Mouse (Mus musculus): Measurements from ENCODE around the gene Shisal1. TPM values are rescaled to one million over a fixed set of nuclear protein-coding genes. Genes with fewer than 3 reads are reported as not detected.

Gene Shisal1
- polyA plus RNA-seq, 1 experiment, result 6.5 TPM

DNA sequence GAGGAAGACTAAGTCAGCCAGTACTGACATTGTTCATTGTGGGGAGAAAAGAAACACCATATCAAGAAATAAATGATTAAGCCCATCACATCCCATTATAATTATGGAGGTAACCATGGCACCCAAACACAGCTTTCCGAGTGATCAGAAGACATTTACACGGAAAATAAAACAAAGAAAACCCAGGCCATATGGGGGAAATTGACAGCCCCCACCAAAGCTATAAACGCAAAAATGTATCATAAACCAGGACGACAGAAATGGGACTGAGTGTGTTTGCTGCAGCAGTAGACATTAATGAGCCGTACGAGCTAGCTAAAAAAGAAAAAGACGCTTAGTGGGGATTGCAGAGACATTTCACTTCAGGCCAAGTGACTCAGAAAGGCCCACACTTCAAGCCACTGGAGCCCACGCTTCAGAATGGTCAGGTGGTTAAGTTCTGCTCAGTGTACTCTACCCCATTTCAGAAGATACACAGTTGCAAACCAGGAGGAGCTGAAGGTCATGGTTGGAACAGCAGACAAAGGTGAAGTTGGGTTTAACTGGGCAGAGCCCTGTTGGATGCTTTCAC is 60.8 kb downstream of the Shisal1 start:
- no peak for DNase-seq (ENCODE audit: low read depth, low spot score)
- 36% methylated on average over 8 of the region's 8 CpGs for WGBS

DNA sequence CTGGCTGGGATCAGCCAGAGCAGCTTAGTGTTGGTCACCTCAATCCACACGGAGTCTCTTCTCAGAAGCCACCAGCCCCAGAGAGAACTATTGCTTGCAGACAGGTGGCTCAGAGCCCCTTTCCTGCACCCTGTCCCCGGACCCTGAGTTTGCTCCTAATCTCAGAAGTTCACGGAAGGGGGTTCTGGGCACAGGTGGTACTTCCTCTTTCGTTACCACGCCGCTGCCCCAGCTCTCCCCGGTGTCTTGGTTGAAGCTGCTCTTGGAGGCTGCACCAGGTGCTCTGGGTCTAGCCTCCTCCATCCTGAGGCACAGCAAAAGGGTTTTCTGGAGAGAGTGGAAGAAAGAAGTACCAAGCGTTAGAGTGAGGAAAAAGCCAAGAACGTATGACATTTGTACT is 62.8 kb downstream of the Shisal1 start:
- DNase-seq (ENCODE audit: low read depth, low spot score), result no peak

DNA sequence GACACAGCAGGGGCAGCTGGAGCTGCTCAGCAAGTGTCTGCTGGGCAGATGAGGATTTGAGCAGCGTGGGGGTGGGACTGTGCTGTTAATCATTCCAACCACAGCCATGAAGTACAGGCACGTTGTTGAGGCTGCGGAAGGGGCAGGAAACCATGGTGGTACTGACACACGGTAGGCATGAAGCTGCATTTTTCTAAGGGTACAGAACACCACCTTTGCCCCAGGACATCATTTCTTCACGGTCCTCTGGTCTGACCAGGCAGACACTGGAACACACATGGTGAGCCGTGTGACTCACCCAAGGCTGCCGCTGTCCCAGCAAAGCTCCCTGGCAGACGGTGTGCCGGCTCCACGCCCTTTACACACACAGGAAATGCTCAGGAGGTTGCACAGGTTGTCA is 66.7 kb downstream of the Shisal1 start:
- peak; percentile 43 for DNase-seq (ENCODE audit: low read depth, low spot score)
- 25% methylated on average over 10 of the region's 10 CpGs for WGBS

More for the DNA sequence above, 62.8 kb downstream of the Shisal1 start:
- 89% methylated on average over 9 of the region's 9 CpGs for WGBS

DNA sequence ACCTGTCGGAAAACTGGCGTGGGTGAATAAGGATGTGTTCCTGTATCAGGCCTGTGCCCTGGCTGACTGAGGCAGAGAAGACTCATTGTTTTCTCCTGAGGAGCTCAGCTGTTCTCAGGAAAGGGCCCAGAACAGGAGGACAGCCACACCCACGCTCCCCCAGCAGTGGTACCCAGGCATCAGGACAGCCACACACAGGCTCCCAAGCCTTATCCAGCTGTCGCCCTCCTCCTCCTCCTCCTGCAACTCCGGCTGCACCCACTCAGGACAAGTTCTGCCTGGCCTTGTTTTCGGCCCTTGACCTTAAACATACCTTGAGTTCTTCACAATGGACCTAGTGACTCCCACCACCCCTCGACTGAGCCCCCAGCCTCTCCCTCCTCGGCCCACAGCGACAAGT is 68.2 kb downstream of the Shisal1 start:
- DNase-seq (ENCODE audit: low read depth, low spot score), result no peak
- 85% methylated on average over 9 of the region's 9 CpGs for WGBS

DNA sequence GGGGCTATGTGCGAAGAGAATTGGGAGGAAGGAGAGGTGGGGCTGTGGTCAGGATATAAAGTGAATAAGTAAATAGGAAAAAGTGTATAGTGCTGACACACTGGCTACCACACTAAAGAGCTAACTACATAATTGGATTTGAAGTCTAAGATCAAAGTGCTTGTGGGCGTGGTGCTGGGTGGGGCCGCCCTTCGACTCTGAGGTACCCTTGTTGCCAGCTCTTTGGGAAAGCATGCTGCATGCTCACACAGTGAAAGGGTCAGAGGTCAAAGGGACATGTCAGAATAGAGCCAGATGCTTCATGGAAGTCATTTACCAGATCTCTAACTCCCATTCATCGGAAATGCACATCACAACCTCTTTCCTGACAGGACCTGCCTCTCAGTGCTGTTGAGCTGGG is 74.1 kb downstream of the Shisal1 start:
- peak; percentile 55 for DNase-seq (ENCODE audit: low read depth, low spot score)
- WGBS, result 25% methylated on average over 5 of the region's 5 CpGs

DNA sequence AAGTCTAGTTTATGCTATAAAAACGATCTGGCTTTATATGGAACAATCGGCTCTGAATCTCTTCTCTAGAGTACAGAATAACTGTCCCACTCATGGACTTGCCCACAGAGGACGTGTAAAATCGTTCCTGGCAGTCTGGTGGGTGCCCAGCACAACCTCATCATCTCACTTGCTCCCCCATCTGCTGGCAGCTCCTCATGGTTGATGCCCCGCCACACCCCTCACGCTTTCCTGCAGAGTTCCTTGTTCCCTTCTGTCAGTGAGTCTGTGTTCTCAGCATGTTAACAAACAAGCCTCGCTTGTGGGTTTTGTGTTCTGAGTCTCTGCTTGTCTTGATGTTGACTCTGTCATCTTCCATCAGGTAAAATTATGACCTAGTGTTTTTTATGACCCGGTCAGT is 79.5 kb downstream of the Shisal1 start:
- DNase-seq (ENCODE audit: low read depth, low spot score), result no peak
- WGBS, result 66% methylated on average over 8 of the region's 8 CpGs

DNA sequence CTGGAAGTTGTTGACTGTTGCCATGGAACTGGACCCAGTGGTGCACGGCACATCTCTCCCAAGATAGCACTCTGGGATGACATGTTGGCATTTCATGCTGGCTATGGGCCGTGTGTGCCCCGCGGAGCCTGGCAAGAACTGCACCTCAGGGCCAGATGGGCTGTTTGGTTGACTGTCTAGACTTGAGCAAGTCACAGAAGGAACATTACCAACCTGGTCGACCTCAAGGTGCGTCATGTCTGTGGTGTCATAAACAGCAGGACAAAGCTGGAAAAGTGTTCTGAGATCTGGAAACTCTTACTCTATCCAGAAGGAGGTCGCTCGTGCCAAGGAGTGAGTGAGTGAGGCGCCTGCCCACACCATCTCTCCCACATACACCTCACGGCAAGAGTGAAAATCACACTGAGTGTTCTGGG is 80.3 kb downstream of the Shisal1 start:
- 90% methylated on average over 10 of the region's 10 CpGs for WGBS

DNA sequence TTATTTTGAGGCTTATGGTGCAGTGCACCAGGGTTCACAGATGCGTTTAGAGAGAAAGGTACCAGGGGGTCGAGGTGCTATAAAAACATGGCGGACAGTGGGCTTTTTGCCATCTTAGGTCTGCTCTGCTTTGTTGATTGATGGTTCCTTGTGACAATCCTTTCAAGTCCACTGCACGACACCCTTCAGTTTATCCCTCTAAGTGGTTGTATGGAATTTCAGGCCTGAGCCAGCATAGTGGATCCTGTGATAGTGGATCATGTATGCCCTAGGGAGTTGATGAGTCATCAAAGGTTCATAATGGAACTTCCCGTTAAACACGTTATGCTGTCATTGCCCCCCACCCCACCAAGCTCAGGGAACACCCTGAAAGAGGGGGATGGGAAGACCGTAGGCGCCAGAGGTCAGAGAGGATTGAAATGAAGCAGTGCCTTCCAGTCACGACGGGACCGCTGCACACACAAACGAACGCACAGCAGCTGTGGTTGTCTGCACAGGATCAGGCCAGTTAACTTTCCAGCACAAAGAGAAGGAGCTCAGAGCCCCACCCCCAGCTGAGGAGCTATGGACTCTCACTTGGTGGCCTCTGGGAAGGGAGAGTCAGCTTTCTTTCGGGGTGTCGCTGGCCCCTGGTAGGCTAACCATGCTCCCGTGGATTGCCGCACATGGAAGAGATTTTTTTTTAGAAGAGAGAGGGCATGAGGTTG is 81.1 kb downstream of the Shisal1 start:
- WGBS, result 69% methylated on average over 17 of the region's 17 CpGs

More for the DNA sequence above, 80.3 kb downstream of the Shisal1 start:
- no peak for DNase-seq (ENCODE audit: low read depth, low spot score)

DNA sequence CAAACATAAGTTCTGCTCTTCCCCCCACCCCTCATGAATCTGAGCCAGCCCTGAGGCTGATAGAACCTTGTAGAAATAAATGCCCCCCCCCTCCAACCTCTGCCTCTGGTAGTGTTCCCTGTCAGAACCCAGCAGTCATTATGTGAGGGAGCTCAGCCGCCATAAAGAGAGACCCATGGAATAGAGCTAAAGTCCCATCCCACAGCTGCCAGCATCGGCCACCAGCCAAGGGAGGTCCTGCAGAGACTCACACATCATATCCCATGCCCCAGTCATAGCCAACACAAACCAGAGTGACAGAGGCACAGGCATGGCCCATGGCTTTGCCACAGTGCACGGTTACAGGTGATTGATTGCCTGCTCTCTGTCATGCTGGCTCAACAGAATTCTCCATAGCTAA is 82.2 kb downstream of the Shisal1 start:
- WGBS, result 84% methylated on average over 3 of the region's 3 CpGs
- DNase-seq (ENCODE audit: low read depth, low spot score), result no peak

More for the DNA sequence above, 81.1 kb downstream of the Shisal1 start:
- DNase-seq (ENCODE audit: low read depth, low spot score), result no peak

DNA sequence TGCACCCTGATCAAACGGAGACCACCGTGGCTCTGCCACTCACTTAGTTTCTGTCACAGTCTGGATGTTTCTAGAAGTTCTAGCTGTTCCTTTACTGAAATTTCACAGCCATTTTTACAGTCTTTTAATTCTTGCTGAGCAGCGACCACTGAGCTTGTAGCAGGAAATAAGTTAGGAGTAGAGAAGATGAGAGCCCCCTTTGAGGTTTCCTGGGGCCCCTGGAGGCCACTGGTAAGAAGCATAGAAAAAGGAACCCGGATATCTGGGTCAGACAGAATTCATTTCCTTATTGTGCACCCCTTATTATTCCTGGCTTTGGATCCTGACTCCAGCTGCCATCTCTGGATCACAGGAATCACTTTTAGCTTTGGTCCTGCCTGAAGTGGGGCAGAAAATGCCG is 91.8 kb downstream of the Shisal1 start:
- WGBS, result 71% methylated on average over 5 of the region's 5 CpGs
- no peak for DNase-seq (ENCODE audit: low read depth, low spot score)

DNA sequence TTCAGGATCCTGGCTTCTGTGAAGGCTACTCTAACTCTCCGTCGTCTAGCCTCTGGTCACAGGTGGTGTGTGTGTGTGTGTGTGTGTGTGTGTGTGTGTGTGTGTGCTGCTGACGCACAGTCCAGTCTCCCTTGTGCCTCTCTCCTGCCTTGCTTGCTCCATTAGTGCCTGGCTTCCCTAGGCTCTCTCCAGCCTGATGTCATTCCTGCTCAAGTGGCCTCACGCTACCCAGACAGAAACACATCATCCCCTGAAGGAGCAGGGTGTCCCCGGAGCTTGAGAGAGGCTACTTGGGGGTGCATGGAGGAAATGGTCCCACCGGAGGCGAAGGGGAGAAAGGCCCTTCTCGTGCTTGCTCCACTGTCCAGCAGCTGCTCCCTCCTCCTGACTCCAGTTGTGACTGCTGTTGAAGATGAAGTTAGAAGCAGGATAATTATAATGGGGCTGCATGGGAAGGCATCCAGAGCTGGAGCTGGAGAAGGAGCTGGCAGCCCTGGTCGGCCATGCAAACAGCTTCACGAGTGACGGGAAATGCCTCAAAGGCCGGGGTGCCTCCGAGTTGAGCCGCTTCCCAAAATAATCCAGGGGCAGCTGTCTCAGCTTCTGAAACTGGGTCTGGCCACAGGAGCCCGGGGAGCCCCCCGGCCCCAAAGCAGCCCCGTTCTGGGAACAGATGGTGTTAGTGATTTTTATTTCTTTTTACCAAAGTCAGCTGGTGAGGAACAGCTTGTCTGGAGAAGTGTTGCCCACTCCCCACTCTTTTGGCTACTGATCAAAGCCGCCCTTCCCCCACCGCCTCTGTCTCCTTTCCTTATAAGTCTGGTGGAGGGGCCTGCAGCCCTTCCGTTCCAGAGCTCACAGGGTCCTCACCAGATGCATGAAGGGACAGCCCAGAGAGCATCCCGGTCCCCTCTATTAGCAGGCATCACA is 94.7 kb downstream of the Shisal1 start:
- no peak for DNase-seq (ENCODE audit: low read depth, low spot score)
- WGBS, result 71% methylated on average over 21 of the region's 21 CpGs

DNA sequence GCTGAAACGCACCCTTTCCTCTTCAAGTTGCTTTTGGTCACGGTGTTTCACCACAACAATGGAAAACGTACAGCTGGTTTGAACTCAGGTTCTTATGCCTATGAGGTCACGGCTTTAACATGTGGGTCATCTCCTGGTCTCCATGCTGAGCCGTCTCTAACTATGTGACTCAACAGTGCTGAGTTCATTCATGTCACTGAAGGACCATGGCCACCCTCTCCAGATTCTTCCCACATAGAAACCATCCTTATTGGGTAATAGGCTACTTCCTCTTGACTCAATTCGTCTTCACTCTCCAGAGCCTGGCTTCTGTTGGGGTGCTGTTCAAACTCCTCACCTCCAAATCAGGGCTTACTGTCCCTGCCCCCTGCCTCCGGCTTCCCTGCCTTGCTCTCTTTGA is 95.6 kb downstream of the Shisal1 start:
- DNase-seq (ENCODE audit: low read depth, low spot score), result no peak
- 81% methylated on average over 7 of the region's 7 CpGs for WGBS

DNA sequence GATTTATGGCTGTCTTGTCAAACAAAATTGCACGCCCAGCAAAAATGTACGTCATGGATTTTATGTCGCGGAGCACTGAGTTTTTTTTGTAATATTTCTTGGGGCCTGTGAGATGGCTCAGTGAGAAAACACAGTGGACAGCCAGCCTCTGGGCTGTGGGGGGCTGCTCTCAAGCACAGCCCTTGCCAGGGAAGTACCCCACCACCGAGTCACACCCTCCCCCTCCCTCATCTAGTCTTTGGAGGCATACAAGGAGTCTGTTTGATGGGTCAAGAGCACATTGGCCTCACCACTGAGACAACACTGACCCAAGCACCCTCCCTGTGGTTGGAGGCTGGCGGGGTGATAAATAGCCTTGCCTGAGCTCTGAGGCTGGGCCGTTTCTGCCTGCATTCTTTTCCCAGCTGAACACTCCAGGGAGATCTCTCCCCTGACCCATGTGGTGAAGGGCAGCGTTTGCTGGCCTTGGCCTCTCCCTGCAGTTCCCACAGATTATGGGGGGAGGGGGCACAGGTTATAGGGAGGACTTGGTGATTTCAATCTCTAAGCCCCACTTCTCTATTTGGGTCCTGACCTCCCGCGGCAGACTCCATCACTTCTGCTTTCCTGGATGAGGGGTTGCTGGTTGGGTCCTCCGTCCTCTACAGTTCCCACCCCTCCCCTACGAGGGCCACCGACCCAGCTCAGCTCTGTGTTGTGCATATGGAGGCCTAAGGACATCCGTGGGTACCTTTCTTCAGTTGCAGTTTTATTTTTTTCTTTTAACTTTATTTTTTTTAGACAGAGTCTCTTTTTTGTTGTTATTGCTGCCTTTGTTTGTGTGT is 96.8 kb downstream of the Shisal1 start:
- WGBS, result 44% methylated on average over 14 of the region's 14 CpGs
- no peak for DNase-seq (ENCODE audit: low read depth, low spot score)

DNA sequence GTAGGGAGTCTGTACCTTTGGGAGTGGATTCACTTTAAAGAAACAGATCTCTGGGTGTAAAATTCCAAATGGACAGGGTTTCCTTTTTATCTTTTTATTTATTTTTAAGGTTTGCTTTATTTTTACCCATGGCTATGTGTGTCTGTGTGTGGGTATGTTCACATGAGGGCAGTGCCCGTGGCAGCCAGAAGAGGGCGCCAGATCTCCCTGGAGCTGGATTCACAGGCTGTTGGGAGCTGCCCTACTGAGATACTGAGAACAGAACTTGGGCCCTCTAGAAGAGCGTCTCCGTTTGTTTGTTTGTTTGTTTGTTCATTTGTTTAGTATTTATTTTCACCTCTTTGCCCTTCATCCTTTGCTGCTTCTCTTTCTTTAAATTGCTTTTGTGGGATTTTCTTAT is 98.1 kb downstream of the Shisal1 start:
- WGBS, result 93% methylated on average over 4 of the region's 4 CpGs
- DNase-seq (ENCODE audit: low read depth, low spot score), result no peak

DNA sequence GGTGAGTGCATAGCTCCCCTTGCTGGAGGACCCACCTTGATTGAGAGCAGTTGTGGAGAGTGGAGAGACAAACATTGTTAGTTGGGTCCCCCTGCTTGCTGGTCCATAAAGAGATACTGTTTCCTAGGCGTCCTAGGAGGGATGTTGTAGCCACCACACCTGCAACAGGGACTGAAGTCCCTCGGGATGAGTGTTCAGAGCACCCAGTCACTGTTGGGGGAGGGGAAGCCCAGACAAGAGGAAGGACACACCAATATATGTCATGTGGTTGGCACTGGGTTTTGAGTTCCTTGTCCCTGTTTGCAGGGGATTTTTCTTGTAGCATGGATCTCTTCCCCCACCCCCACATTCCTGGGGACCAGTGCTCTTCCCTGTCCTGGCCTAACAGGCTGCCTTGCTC is 106.0 kb downstream of the Shisal1 start:
- DNase-seq (ENCODE audit: low read depth, low spot score), result no peak
- WGBS, result 33% methylated on average over 2 of the region's 2 CpGs

DNA sequence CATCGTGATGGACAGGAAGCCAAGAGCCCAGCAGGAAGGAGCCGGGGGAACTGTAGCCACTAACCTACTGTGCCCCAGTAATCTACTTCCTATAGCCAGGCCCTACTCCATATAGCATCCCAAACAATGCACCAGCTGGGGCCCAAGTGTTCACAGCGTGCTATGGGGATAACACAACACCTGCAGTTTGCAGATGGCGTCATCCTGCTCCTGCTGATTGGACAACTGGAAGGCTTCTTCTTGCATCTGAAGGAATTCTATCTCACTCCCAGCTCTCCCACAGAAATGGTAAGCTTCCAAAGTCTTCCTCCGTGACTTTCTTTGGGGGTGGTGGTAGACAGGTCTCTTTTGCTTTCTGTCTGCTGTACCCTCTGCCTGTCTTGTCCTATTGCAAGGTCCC is 109.3 kb downstream of the Shisal1 start:
- 81% methylated on average over 5 of the region's 5 CpGs for WGBS
- no peak for DNase-seq (ENCODE audit: low read depth, low spot score)

DNA sequence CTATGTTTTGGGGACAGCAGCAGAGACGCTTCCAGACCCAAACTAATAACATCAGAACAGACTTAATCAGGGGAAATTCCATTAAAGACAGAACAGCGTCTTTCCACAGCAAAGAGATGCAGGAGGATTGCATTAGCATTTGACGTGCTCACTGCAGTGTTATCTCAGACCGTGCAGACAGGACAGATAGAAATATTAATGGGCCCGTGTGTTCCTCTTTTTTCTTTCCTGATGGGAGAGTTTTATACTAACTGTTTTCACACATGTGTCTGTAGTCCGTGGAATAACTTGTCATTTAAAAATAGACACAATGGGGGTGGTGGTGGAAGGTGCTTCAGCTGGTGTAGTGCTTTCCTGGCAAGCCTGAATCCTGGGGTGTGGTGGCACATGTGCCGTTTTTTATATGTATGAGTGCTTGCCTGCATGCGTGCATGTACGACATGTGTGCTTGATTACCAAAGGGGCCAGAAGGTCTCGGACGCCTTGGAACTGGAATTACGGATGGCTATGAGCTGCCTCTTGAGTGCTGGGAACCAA is 110.5 kb downstream of the Shisal1 start:
- WGBS, result 82% methylated on average over 12 of the region's 12 CpGs
- DNase-seq (ENCODE audit: low read depth, low spot score), result no peak

DNA sequence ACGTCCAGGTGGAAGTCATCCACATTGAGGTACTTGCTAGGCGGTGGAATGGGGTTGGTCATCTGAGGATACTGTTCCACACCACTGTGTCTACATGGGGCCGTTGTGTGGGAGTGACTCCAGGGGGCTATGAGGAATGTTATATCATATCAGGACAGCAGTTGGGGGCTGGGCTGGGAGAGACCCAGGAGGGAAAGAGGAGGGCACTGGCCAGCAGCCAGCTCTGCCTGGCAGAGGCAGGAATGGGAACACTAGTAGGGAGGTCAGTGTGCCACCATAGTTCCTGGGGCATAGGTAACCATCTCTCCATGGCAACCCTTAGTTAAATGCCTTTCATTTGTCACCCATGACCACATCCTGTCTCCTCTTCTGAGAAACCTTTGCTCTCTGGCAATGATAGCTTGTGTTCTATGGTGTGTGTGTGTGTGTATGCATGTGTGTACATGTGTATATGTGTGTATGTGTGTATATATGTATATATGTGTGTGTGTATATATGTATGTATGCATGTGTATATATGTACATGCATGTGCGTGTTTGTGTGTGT is 115.8 kb downstream of the Shisal1 start:
- 81% methylated on average over 4 of the region's 4 CpGs for WGBS

DNA sequence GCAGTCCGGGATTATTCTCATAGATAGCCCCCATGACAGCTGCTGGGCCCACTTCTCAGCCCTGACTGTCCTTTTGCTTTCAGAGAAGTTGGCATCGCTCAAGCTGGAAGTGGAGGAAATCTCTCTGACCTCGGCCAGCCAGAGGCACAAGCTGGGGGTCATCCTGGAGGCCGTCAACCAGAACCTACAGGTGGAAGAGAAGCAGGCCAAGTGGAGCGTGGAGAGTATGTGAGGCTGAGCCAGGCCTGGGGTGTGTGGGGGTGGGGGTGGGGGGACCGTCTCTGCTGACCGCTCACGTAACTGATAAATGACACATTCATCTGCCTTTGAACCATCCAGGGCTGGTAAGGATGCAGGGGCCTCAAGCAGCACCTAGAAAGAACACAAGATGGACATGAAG is 117.0 kb downstream of the Shisal1 start:
- DNase-seq (ENCODE audit: low read depth, low spot score), result no peak
- WGBS, result 89% methylated on average over 8 of the region's 8 CpGs

More for the DNA sequence above, 115.8 kb downstream of the Shisal1 start:
- no peak for DNase-seq (ENCODE audit: low read depth, low spot score)

Measured in large intestine, adult 2 months (tissue).